Comparison of ENCODE assay signal across 7 mouse cellular contexts in genomic region chr12:51784842-51785241, GRCm38 (mm10). TPM values are rescaled to one million over a fixed set of nuclear protein-coding genes. Genes with fewer than 3 reads are reported as not detected.
DNase-seq lines count a peak whose midpoint lies in the region; ATAC-seq lines count a peak whose summit lies in the region.

No protein-coding gene starts in this region.

- H3K9ac ChIP-seq in midbrain, embryonic 14.5 days (replicated peaks; ENCODE audit: low read length) = no peak overlapping the region
- H3K9ac ChIP-seq in midbrain, embryonic 11.5 days (ENCODE audit: low read length) = no peak overlapping the region

- H3K27me3 ChIP-seq in midbrain, embryonic 14.5 days (ENCODE audit: control insufficient read depth, insufficient read depth, low read length) = no peaks in the 10 kb centered on the region
- H3K27me3 ChIP-seq in midbrain, embryonic 11.5 days (ENCODE audit: control insufficient read depth, insufficient read depth, low read length) = no peaks in the 10 kb centered on the region

- WGBS in midbrain, embryonic 14.5 days = 91% methylated on average over 7 of the region's 7 CpGs
- WGBS in midbrain, embryonic 11.5 days = 94% methylated on average over 7 of the region's 7 CpGs

- no peaks in the 10 kb centered on the region for H3K4me1 ChIP-seq in midbrain, embryonic 14.5 days (ENCODE audit: control insufficient read depth, insufficient read depth, low read length)
- no peaks in the 10 kb centered on the region for H3K4me1 ChIP-seq in midbrain, embryonic 11.5 days (ENCODE audit: control insufficient read depth, insufficient read depth, low read length)

- H3K36me3 ChIP-seq in midbrain, embryonic 14.5 days (ENCODE audit: control insufficient read depth, insufficient read depth, low read length) = peaks cover 92% of the 10 kb centered on the region
- H3K36me3 ChIP-seq in midbrain, embryonic 11.5 days (ENCODE audit: control insufficient read depth, insufficient read depth, low read length) = peaks cover 13% of the 10 kb centered on the region

- H3K9me3 ChIP-seq in midbrain, embryonic 14.5 days (ENCODE audit: control insufficient read depth, low read length) = no peaks in the 10 kb centered on the region
- H3K9me3 ChIP-seq in midbrain, embryonic 11.5 days (ENCODE audit: control insufficient read depth, low read length) = no peaks in the 10 kb centered on the region

- ATAC-seq in midbrain, embryonic 14.5 days (ENCODE audit: low FRiP score, low TSS enrichment) = no peak
- no peak for ATAC-seq in midbrain, embryonic 11.5 days (ENCODE audit: low FRiP score)
- ATAC-seq in erythroid progenitor cell, adult 5-6 weeks (replicated peaks; ENCODE audit: low FRiP score, poor library complexity, severe bottlenecking) = 0 out of 2 replicates have a peak, but pooled peaks have one; percentile 65

- DNase-seq in midbrain, embryonic 14.5 days = peak; percentile 35
- DNase-seq in midbrain, embryonic 11.5 days (ENCODE audit: low spot score, missing footprints) = no peak
- DNase-seq in WW6 (ENCODE audit: low read depth, low spot score) = peak; percentile 22
- DNase-seq in retina, postnatal 1 day = peak; percentile 27
- DNase-seq in layer of hippocampus, adult 9-10 months (ENCODE audit: low spot score) = no peak
- no peak for DNase-seq in right cerebral cortex, postnatal 4 days

- no peak overlapping the region for H3K27ac ChIP-seq in midbrain, embryonic 14.5 days (replicated peaks; ENCODE audit: low read depth, low read length)
- no peak overlapping the region for H3K27ac ChIP-seq in midbrain, embryonic 11.5 days (ENCODE audit: low read depth, low read length)

- no peak overlapping the region for H3K4me2 ChIP-seq in midbrain, embryonic 14.5 days (ENCODE audit: low read length)
- H3K4me2 ChIP-seq in midbrain, embryonic 11.5 days = no peak overlapping the region

- no peak overlapping the region for H3K4me3 ChIP-seq in midbrain, embryonic 14.5 days (replicated peaks; ENCODE audit: low read depth, low read length)
- H3K4me3 ChIP-seq in midbrain, embryonic 11.5 days (ENCODE audit: low read depth, low read length) = no peak overlapping the region

RNA-seq across cellular contexts. Expression of gene Hectd1, which starts 44.5 kb away (rescaled TPM):
- 41.9 and 47.5 TPM in 2 replicates for polyA plus RNA-seq in midbrain, embryonic 14.5 days (2014; fragmentation: Nextera tagmentation; extraction: Ambion mirVana)
- 30.3 and 35.1 TPM in 2 replicates for polyA plus RNA-seq in midbrain, embryonic 11.5 days (2014; fragmentation: Nextera tagmentation; extraction: Ambion mirVana)
- 83.3 and 96.0 TPM in 2 replicates for total RNA-seq in erythroid progenitor cell, adult 5-6 weeks (2015; ENCODE audit: low replicate concordance)
- total RNA-seq in erythroid progenitor cell, adult 5-6 weeks (2017; ENCODE audit: low replicate concordance) = 139 and 142 TPM in 2 replicates

Comparison
In these comparisons a context has a peak if more than half of its experiments do, and no peak if none do; other contexts are left out.
1. DNase-seq: peak in midbrain, embryonic 14.5 days (single experiment), WW6 (single experiment) and retina, postnatal 1 day (single experiment); none in midbrain, embryonic 11.5 days (single experiment), layer of hippocampus, adult 9-10 months (single experiment) and right cerebral cortex, postnatal 4 days (single experiment).